Mouse (Mus musculus): ENCODE results near the gene Higd2a. TPM values are rescaled to one million over a fixed set of nuclear protein-coding genes. Genes with fewer than 3 reads are reported as not detected.

Gene Higd2a
- polyA plus RNA-seq, 1 experiment from 2014 or later, result 243 TPM

DNA sequence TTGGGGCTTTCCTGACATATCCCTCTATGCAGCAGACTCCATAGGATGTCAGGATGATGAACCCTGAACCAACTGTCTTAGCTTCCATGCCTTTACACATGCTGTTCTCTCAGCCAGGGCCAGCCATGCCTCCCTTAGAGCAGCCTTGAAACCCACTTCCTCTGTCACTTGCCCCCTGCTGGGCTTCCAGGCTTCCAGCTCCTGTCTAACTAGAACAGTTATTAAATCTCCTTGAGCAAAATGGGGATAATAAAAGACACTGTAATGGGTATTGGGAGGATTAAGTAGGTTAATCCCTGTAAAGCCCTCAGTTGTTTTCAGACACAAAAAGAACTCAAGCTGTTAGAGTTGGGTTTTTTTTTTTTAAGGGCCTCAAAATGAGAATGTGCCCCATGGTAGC is 13.5 kb downstream of the Higd2a start:
- Histone ChIP-seq H3K27me3 (replicated peaks; ENCODE audit: insufficient read depth, low read length) (no peaks in the 10 kb centered on the region), H3K4me3 (ENCODE audit: low read depth, low read length) (no peak overlapping the region), H3K27ac (ENCODE audit: low read length) (no peak overlapping the region), H3K36me3 (ENCODE audit: insufficient read depth, low read length) (peaks cover 6% of the 10 kb centered on the region; the same call in 1 of the 2 replicates), H3K9ac (replicated peaks; ENCODE audit: low read depth) (no peak overlapping the region), H3K4me2 (replicated peaks; ENCODE audit: low read depth, low read length) (no peak overlapping the region), H3K9me3 (ENCODE audit: low read length) (no peaks in the 10 kb centered on the region), H3K4me1 (ENCODE audit: insufficient read depth, low read depth, low read length) (no peaks in the 10 kb centered on the region)
- no peak for TF ChIP-seq CTCF (IDR thresholded peaks at IDR 0.05)
- no peak for TF ChIP-seq EP300 (IDR thresholded peaks at IDR 0.05)
- no peak for ATAC-seq
- no peak for DNase-seq (ENCODE audit: low spot score)

DNA sequence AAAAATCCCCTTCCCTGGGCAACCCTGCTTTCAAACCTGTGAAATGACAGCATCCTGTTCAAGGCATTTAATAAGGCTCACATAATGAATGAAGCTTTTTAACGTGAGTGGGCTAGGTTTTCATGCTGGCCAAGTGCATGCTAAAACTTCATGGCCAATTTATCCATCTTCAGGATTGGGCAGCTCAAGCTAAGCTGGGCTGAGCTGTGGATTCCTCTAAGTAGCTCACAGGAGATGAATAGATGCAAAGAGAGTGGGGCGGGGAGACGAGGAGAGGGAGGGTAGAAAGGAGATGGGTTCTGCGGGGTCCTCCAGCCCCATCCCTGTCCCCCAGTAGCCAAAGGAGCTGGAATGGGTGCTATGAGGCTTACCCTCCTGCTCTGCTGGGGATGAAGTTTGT is 14.2 kb downstream of the Higd2a start:
- Histone ChIP-seq H3K4me3 (ENCODE audit: low read depth, low read length) (no peak overlapping the region), H3K27ac (ENCODE audit: low read length) (no peak overlapping the region), H3K4me2 (replicated peaks; ENCODE audit: low read depth, low read length) (no peak overlapping the region), H3K9me3 (ENCODE audit: low read length) (no peaks in the 10 kb centered on the region), H3K27me3 (replicated peaks; ENCODE audit: insufficient read depth, low read length) (no peaks in the 10 kb centered on the region), H3K9ac (replicated peaks; ENCODE audit: low read depth) (no peak overlapping the region), H3K36me3 (ENCODE audit: insufficient read depth, low read length) (peaks cover 6% of the 10 kb centered on the region; the same call in 1 of the 2 replicates), H3K4me1 (ENCODE audit: insufficient read depth, low read depth, low read length) (no peaks in the 10 kb centered on the region)
- no peak for DNase-seq (ENCODE audit: low spot score)
- ATAC-seq, result no peak
- WGBS, result 74% methylated on average over 4 of the region's 4 CpGs
- TF ChIP-seq CTCF (IDR thresholded peaks at IDR 0.05) (no peak), EP300 (IDR thresholded peaks at IDR 0.05) (no peak)

DNA sequence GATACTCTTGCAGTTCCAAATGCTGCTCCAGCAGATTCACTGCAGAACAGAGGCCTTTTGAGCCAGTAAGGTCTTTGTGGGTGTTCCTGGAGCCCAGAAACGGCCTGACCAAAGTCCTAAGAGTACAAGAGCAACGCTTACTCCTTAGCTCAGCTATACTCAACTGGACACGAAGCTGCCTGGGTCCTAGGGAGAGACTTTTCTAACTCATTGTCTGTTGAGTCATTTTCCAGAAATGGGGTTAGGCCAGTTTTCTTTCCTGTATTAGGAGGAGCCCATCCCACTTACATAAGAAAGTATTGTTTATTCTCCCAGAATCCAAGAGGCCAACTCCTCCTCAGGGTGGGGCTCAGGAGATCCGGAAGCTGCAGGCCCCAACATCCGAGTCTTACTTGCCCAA is 15.4 kb downstream of the Higd2a start:
- Histone ChIP-seq H3K36me3 (ENCODE audit: insufficient read depth, low read length) (peaks cover 6% of the 10 kb centered on the region; the same call in 1 of the 2 replicates), H3K4me2 (replicated peaks; ENCODE audit: low read depth, low read length) (no peak overlapping the region), H3K27me3 (replicated peaks; ENCODE audit: insufficient read depth, low read length) (no peaks in the 10 kb centered on the region), H3K9ac (replicated peaks; ENCODE audit: low read depth) (no peak overlapping the region), H3K27ac (ENCODE audit: low read length) (peak overlapping the region; percentile 38), H3K4me3 (ENCODE audit: low read depth, low read length) (no peak overlapping the region), H3K4me1 (ENCODE audit: insufficient read depth, low read depth, low read length) (peaks cover 2% of the 10 kb centered on the region; the same call in 1 of the 2 replicates), H3K9me3 (ENCODE audit: low read length) (no peaks in the 10 kb centered on the region)
- DNase-seq (ENCODE audit: low spot score) (peak; percentile 73), ATAC-seq (peak; percentile 72)
- WGBS, result 58% methylated on average over 5 of the region's 5 CpGs
- TF ChIP-seq CTCF (IDR thresholded peaks at IDR 0.05) (no peak), EP300 (IDR thresholded peaks at IDR 0.05) (peak; percentile 68)

DNA sequence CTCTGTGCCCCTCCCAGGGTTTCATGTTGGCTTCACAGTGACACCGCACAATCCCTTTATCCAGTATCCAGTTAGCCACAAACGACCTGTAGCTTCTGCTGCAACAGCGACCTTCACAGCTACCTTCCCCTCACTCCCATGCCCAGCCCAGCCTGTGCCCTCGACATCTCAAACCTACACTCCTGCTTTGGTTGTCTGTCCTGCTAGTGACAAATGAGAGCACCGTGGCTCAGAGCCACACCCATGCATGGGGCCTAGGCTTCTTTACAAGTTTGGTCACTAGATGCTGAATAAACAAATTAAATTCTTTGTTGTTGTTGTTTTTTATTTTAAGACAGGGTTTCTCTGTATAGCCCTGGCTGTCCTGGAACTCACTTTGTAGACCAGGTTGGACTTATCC is 17.2 kb downstream of the Higd2a start:
- ATAC-seq (no peak), DNase-seq (ENCODE audit: low spot score) (no peak)
- H3K36me3 ChIP-seq (ENCODE audit: insufficient read depth, low read length), result peaks cover 3% of the 10 kb centered on the region; the same call in 1 of the 2 replicates
- no peaks in the 10 kb centered on the region for H3K27me3 ChIP-seq (replicated peaks; ENCODE audit: insufficient read depth, low read length)
- H3K9ac ChIP-seq (replicated peaks; ENCODE audit: low read depth), result no peak overlapping the region
- no peaks in the 10 kb centered on the region for H3K9me3 ChIP-seq (ENCODE audit: low read length)
- no peak for TF ChIP-seq CTCF (IDR thresholded peaks at IDR 0.05)
- TF ChIP-seq EP300 (IDR thresholded peaks at IDR 0.05), result no peak
- no peak overlapping the region for H3K4me2 ChIP-seq (replicated peaks; ENCODE audit: low read depth, low read length)
- peaks cover 4% of the 10 kb centered on the region; the same call in 1 of the 2 replicates for H3K4me1 ChIP-seq (ENCODE audit: insufficient read depth, low read depth, low read length)
- H3K27ac ChIP-seq (ENCODE audit: low read length), result no peak overlapping the region
- no peak overlapping the region for H3K4me3 ChIP-seq (ENCODE audit: low read depth, low read length)
- WGBS, result 61% methylated on average over 5 of the region's 5 CpGs

GRCm38 (mm10) chr13:54608002-54608401 is 18.0 kb downstream of the Higd2a start:
- WGBS, result 78% methylated on average over 3 of the region's 3 CpGs
- H3K27ac ChIP-seq (ENCODE audit: low read length), result no peak overlapping the region
- ATAC-seq (no peak), DNase-seq (ENCODE audit: low spot score) (no peak)
- H3K36me3 ChIP-seq (ENCODE audit: insufficient read depth, low read length), result peaks cover 3% of the 10 kb centered on the region; the same call in 1 of the 2 replicates
- H3K4me3 ChIP-seq (ENCODE audit: low read depth, low read length), result no peak overlapping the region
- TF ChIP-seq EP300 (IDR thresholded peaks at IDR 0.05) (no peak), CTCF (IDR thresholded peaks at IDR 0.05) (no peak)
- H3K27me3 ChIP-seq (replicated peaks; ENCODE audit: insufficient read depth, low read length), result no peaks in the 10 kb centered on the region
- no peaks in the 10 kb centered on the region for H3K9me3 ChIP-seq (ENCODE audit: low read length)
- peaks cover 4% of the 10 kb centered on the region; the same call in 1 of the 2 replicates for H3K4me1 ChIP-seq (ENCODE audit: insufficient read depth, low read depth, low read length)
- H3K9ac ChIP-seq (replicated peaks; ENCODE audit: low read depth), result no peak overlapping the region
- no peak overlapping the region for H3K4me2 ChIP-seq (replicated peaks; ENCODE audit: low read depth, low read length)

- no peak for ATAC-seq
Observed at GRCm38 (mm10) chr13:54608666-54609065, 18.7 kb downstream of the Higd2a start.

More at GRCm38 (mm10) chr13:54608666-54609065, 18.7 kb downstream of the Higd2a start:
- Histone ChIP-seq H3K4me1 (ENCODE audit: insufficient read depth, low read depth, low read length) (peaks cover 4% of the 10 kb centered on the region; the same call in 1 of the 2 replicates), H3K9ac (replicated peaks; ENCODE audit: low read depth) (no peak overlapping the region), H3K27me3 (replicated peaks; ENCODE audit: insufficient read depth, low read length) (no peaks in the 10 kb centered on the region), H3K4me2 (replicated peaks; ENCODE audit: low read depth, low read length) (no peak overlapping the region; the same call in 1 of the 2 replicates), H3K27ac (ENCODE audit: low read length) (no peak overlapping the region), H3K9me3 (ENCODE audit: low read length) (no peaks in the 10 kb centered on the region), H3K36me3 (ENCODE audit: insufficient read depth, low read length) (peaks cover 3% of the 10 kb centered on the region; the same call in 1 of the 2 replicates), H3K4me3 (ENCODE audit: low read depth, low read length) (no peak overlapping the region)
- no peak for TF ChIP-seq EP300 (IDR thresholded peaks at IDR 0.05)
- no peak for TF ChIP-seq CTCF (IDR thresholded peaks at IDR 0.05)
- DNase-seq (ENCODE audit: low spot score), result peak; percentile 20
- WGBS, result 41% methylated on average over 8 of the region's 8 CpGs

Data from lung, postnatal 0 days (tissue).